27 mouse cellular contexts compared by ENCODE assay signal in the genomic region with DNA sequence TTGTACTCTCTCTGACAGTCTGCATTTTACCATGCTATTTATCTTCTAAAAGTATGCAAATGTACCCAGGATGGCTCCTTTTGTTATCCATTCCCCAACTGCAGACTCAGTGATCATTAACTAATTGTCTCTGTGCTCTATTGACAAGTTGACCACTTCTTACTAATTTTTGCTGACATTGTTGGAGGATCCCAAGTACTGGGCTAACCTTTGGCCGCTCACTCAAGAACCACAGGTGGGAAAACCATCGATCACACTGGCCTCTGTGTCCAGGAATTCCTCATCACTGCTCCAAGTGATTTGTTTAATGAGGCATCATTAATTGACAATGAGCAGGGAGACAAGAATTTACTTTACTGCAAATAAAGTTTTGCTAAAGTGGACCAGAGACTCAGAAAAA.
A peak's percentile ranks its signal among the peaks of the same experiment; 100 is the strongest.
DNase-seq lines count a peak whose midpoint lies in the region; TF ChIP-seq lines count a peak whose summit lies in the region.
"Had no signal": no experiment of that assay in that cellular context is flagged by ENCODE, and none has a peak within 500 bp of the region (broad histone marks: within the 10 kb centered on the region; RNA-seq: fewer than 3 reads in every experiment).

No protein-coding gene starts in this region.

- TF ChIP-seq POLR2A in kidney, adult 2 months (IDR thresholded peaks at IDR 0.05; ENCODE audit: low read depth, low read length) = no peak

- DNase-seq in kidney, adult 2 months = peak; percentile 2
- DNase-seq in kidney, postnatal 10 days = no peak
- DNase-seq in retina, postnatal 1 day = peak; percentile 1
- DNase-seq in retina, embryonic 14.5 days (ENCODE audit: low spot score) = no peak
- DNase-seq in ZHBTc4 (ENCODE audit: low read depth, low spot score) = peak; percentile 10
- DNase-seq in urinary bladder, postnatal 14 days (ENCODE audit: low spot score) = no peak
- DNase-seq in lung, postnatal 14 days = no peak
- DNase-seq: adrenal gland, adult 2 months; adrenal gland, postnatal 14 days; B cell, adult 2 months; cerebellum, adult 11 months; cerebellum, adult 2 months; cerebellum, adult 9-11 months; cerebellum, postnatal 25 days; embryo, embryonic 11 days; forebrain, postnatal 0 days; gastrocnemius, postnatal 25 days; heart, adult 18-20 months; heart, postnatal 10 days; heart, postnatal 36 days had no signal

- no peaks in the 10 kb centered on the region for H3K36me3 ChIP-seq in kidney, adult 2 months (ENCODE audit: control insufficient read depth, insufficient read depth, low read length)
- H3K36me3 ChIP-seq: forebrain, embryonic 10.5 days; heart, embryonic 12.5 days; heart, embryonic 15.5 days; hindbrain, embryonic 10.5 days; hindbrain, embryonic 13.5 days had no signal

- H3K27me3 ChIP-seq in kidney, adult 2 months (replicated peaks; ENCODE audit: control insufficient read depth, insufficient read depth, low read length) = no peaks in the 10 kb centered on the region
- H3K27me3 ChIP-seq: CH12.LX; forebrain, embryonic 13.5 days; heart, embryonic 12.5 days; heart, embryonic 15.5 days; hindbrain, embryonic 13.5 days had no signal

- H3K4me3 ChIP-seq in kidney, adult 2 months (ENCODE audit: insufficient read depth, low read depth, low read length) = no peak overlapping the region
- H3K4me3 ChIP-seq: forebrain, embryonic 10.5 days; forebrain, embryonic 13.5 days; heart, embryonic 12.5 days; heart, embryonic 15.5 days; hindbrain, embryonic 10.5 days; hindbrain, embryonic 13.5 days had no signal

- no peak for TF ChIP-seq CTCF in kidney, adult 2 months (conservative IDR thresholded peaks at IDR 0.05; ENCODE audit: insufficient read depth, insufficient read length, low read depth, low read length)

- H3K4me1 ChIP-seq in kidney, adult 2 months (ENCODE audit: control insufficient read depth, insufficient read depth, low read length) = no peaks in the 10 kb centered on the region
- H3K4me1 ChIP-seq: forebrain, embryonic 10.5 days; forebrain, embryonic 13.5 days; heart, embryonic 12.5 days; heart, embryonic 15.5 days; hindbrain, embryonic 13.5 days had no signal

- no peak overlapping the region for H3K27ac ChIP-seq in kidney, adult 2 months (ENCODE audit: insufficient read depth, low read depth, low read length)
- H3K27ac ChIP-seq: forebrain, embryonic 10.5 days; forebrain, embryonic 13.5 days; heart, embryonic 15.5 days; hindbrain, embryonic 10.5 days; hindbrain, embryonic 13.5 days had no signal

- 44% methylated on average over 2 of the region's 2 CpGs for WGBS in kidney, adult 2 months

Comparison
In these comparisons a context has a peak if more than half of its experiments do, and no peak if none do; other contexts are left out.
1. DNase-seq: peak in kidney, adult 2 months (single experiment), retina, postnatal 1 day (single experiment) and ZHBTc4 (single experiment); none in kidney, postnatal 10 days (single experiment), retina, embryonic 14.5 days (single experiment), urinary bladder, postnatal 14 days (single experiment) and lung, postnatal 14 days (single experiment).